Mouse (Mus musculus): Measurements from ENCODE around the gene Mast1. TPM values are rescaled to one million over a fixed set of nuclear protein-coding genes. Genes with fewer than 3 reads are reported as not detected.

Gene Mast1
- polyA plus RNA-seq, 1 experiment: 0.38 TPM

GRCm38 (mm10) chr8:84970913-84971312, 33.8 kb upstream of the Mast1 start:
- TF ChIP-seq POLR2A (IDR thresholded peaks at IDR 0.05; ENCODE audit: low read depth, low read length) (no peak), CTCF (conservative IDR thresholded peaks at IDR 0.05; ENCODE audit: insufficient read depth, insufficient read length, low read depth, low read length) (no peak)
- peaks cover 26% of the 10 kb centered on the region for H3K4me1 ChIP-seq (ENCODE audit: control insufficient read depth, insufficient read depth, low read length)
- DNase-seq: no peak
- 0 out of 2 replicates have a peak overlapping the region, but pooled peaks have one; percentile 88 for H3K4me3 ChIP-seq (ENCODE audit: insufficient read depth, low read depth, low read length)
- 73% methylated on average over 5 of the region's 5 CpGs for WGBS
- H3K27me3 ChIP-seq (replicated peaks; ENCODE audit: control insufficient read depth, insufficient read depth, low read length): no peaks in the 10 kb centered on the region
- no peak overlapping the region for H3K27ac ChIP-seq (ENCODE audit: insufficient read depth, low read depth, low read length)
- H3K36me3 ChIP-seq (ENCODE audit: control insufficient read depth, insufficient read depth, low read length): no peaks in the 10 kb centered on the region

DNA sequence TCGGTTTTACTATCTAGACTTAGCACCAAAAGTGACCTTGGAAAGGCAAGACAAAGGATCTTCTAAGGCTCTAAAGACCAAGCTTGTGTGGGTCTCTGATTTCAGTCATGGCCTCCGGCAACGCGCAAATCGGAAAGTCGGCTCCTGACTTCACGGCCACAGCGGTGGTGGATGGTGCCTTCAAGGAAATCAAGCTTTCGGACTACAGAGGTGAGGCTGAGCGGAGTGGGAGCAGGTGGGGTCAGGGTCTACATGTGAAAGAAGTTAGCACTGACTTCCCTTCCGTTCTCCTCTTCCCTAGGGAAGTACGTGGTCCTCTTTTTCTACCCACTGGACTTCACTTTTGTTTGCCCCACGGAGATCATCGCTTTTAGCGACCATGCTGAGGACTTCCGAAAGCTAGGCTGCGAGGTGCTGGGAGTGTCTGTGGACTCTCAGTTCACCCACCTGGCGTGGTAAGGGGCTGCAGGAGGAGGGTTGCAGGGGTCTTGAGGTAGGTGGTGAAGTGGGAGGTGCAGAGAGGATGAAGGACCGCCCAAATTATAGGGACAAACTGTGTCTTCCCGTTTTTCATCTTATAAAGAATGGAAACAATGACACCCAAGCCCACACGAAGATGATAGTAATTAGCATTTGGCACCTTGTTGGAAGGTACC, 33.1 kb upstream of the Mast1 start:
- 6% methylated on average over 21 of the region's 21 CpGs for WGBS
- no peaks in the 10 kb centered on the region for H3K27me3 ChIP-seq (replicated peaks; ENCODE audit: control insufficient read depth, insufficient read depth, low read length)
- H3K4me1 ChIP-seq (ENCODE audit: control insufficient read depth, insufficient read depth, low read length): peaks cover 21% of the 10 kb centered on the region
- no peak for TF ChIP-seq CTCF (conservative IDR thresholded peaks at IDR 0.05; ENCODE audit: insufficient read depth, insufficient read length, low read depth, low read length)
- no peak for TF ChIP-seq POLR2A (IDR thresholded peaks at IDR 0.05; ENCODE audit: low read depth, low read length)
- H3K36me3 ChIP-seq (ENCODE audit: control insufficient read depth, insufficient read depth, low read length): no peaks in the 10 kb centered on the region
- H3K27ac ChIP-seq (ENCODE audit: insufficient read depth, low read depth, low read length): peak overlapping the region; percentile 82
- no peak for DNase-seq
- H3K4me3 ChIP-seq (ENCODE audit: insufficient read depth, low read depth, low read length): peak overlapping the region; percentile 88

GRCm38 (mm10) chr8:84969241-84970134, 32.3 kb upstream of the Mast1 start, which contains the start of the genes Gm49661, Prdx2 and Rnaseh2a:
Gm49661 (minus strand) TSS chr8:84969433.
Prdx2 (plus strand) TSS chr8:84969587.
Rnaseh2a (minus strand) TSS chr8:84969767.
- H3K4me1 ChIP-seq (ENCODE audit: control insufficient read depth, insufficient read depth, low read length): peaks cover 20% of the 10 kb centered on the region
- H3K27me3 ChIP-seq (replicated peaks; ENCODE audit: control insufficient read depth, insufficient read depth, low read length): no peaks in the 10 kb centered on the region
- H3K27ac ChIP-seq (ENCODE audit: insufficient read depth, low read depth, low read length): peak within 1 kb of the TSS; percentile 82
- TF ChIP-seq POLR2A (IDR thresholded peaks at IDR 0.05; ENCODE audit: low read depth, low read length): peak; percentile 60
- no peak for TF ChIP-seq CTCF (conservative IDR thresholded peaks at IDR 0.05; ENCODE audit: insufficient read depth, insufficient read length, low read depth, low read length)
- H3K36me3 ChIP-seq (ENCODE audit: control insufficient read depth, insufficient read depth, low read length): no peaks in the 10 kb centered on the region
- peak; percentile 87 for DNase-seq
- H3K4me3 ChIP-seq (ENCODE audit: insufficient read depth, low read depth, low read length): peak within 1 kb of the TSS; percentile 88
- WGBS: under 1% methylated on average over 56 of the region's 56 CpGs

DNA sequence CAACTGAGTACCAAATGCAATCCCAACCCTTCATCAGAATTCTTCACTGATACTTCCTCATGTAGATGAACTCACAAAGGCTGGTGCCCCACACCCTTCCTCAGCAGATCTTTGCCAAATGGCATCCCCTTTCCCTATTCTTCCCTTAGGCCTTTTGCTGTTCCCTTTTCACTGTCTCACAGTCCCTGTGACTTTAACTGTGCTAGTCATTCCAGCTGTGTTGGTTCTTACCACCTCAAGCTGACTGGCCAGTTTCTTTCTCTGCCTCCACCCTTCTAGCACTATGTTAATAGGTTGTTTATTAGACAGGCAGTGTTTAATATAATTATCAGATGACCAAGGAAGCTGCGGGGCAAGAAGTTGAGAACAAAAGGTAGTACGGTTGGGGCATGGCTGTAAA, 31.5 kb upstream of the Mast1 start:
- TF ChIP-seq POLR2A (IDR thresholded peaks at IDR 0.05; ENCODE audit: low read depth, low read length) (no peak), CTCF (conservative IDR thresholded peaks at IDR 0.05; ENCODE audit: insufficient read depth, insufficient read length, low read depth, low read length) (no peak)
- H3K36me3 ChIP-seq (ENCODE audit: control insufficient read depth, insufficient read depth, low read length): no peaks in the 10 kb centered on the region
- 8% methylated on average over 2 of the region's 2 CpGs for WGBS
- peak overlapping the region; percentile 88; the same call in 1 of the 2 replicates for H3K4me3 ChIP-seq (ENCODE audit: insufficient read depth, low read depth, low read length)
- H3K27ac ChIP-seq (ENCODE audit: insufficient read depth, low read depth, low read length): peak overlapping the region; percentile 55
- DNase-seq: peak; percentile 67
- H3K27me3 ChIP-seq (replicated peaks; ENCODE audit: control insufficient read depth, insufficient read depth, low read length): no peaks in the 10 kb centered on the region
- H3K4me1 ChIP-seq (ENCODE audit: control insufficient read depth, insufficient read depth, low read length): peaks cover 18% of the 10 kb centered on the region

DNA sequence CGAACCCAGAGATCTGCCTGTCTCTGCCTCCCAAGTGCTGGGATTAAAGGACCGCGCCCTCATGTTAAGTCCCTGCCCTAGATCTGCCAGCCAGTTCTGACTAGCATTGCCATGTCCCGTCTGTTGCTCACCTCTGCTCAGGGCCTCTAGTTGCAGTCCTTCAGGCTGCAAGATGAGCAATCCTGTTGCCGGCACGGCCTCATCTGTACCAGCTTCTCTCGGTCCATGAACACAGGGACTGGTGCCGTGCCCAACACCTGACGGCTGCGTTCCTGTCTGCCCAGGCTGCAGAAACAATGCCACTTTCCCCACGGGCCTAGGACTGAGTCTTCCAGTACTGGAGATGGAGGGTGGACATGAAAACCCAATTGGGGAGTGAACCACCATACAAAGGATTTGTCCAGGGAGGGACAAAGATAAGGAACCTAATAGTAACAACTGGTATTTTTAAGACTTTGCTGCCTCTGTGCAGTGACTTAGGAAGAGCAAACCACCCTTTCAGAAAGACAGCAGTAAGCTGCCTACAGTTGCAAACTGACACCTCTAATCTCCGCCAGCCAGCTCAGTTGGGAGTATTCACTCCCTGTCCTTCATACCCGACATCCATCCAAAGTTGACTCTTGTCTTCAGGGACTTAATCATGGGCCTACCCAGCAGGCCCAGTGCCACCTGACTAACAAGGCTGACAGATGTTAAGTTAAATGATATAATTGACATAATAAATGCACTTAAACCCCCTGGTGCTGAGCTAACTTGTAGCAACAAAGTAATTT, 30.6 kb upstream of the Mast1 start:
- Histone ChIP-seq H3K27me3 (replicated peaks; ENCODE audit: control insufficient read depth, insufficient read depth, low read length) (no peaks in the 10 kb centered on the region), H3K27ac (ENCODE audit: insufficient read depth, low read depth, low read length) (no peak overlapping the region), H3K4me3 (ENCODE audit: insufficient read depth, low read depth, low read length) (no peak overlapping the region), H3K36me3 (ENCODE audit: control insufficient read depth, insufficient read depth, low read length) (no peaks in the 10 kb centered on the region), H3K4me1 (ENCODE audit: control insufficient read depth, insufficient read depth, low read length) (peaks cover 18% of the 10 kb centered on the region)
- no peak for DNase-seq
- TF ChIP-seq POLR2A (IDR thresholded peaks at IDR 0.05; ENCODE audit: low read depth, low read length): no peak
- TF ChIP-seq CTCF (conservative IDR thresholded peaks at IDR 0.05; ENCODE audit: insufficient read depth, insufficient read length, low read depth, low read length): no peak
- 91% methylated on average over 13 of the region's 13 CpGs for WGBS

- Histone ChIP-seq H3K36me3 (ENCODE audit: control insufficient read depth, insufficient read depth, low read length) (no peaks in the 10 kb centered on the region), H3K27me3 (replicated peaks; ENCODE audit: control insufficient read depth, insufficient read depth, low read length) (no peaks in the 10 kb centered on the region), H3K4me1 (ENCODE audit: control insufficient read depth, insufficient read depth, low read length) (peaks cover 18% of the 10 kb centered on the region), H3K27ac (ENCODE audit: insufficient read depth, low read depth, low read length) (no peak overlapping the region; the same call in 1 of the 2 replicates), H3K4me3 (ENCODE audit: insufficient read depth, low read depth, low read length) (no peak overlapping the region)
- no peak for TF ChIP-seq POLR2A (IDR thresholded peaks at IDR 0.05; ENCODE audit: low read depth, low read length)
- no peak for TF ChIP-seq CTCF (conservative IDR thresholded peaks at IDR 0.05; ENCODE audit: insufficient read depth, insufficient read length, low read depth, low read length)
- 34% methylated on average over 3 of the region's 3 CpGs for WGBS
- no peak for DNase-seq
These were observed 29.4 kb upstream of the Mast1 start for GRCm38 (mm10) chr8:84966603-84967002.

Measured in kidney, adult 2 months (tissue).